Mouse (Mus musculus): ENCODE data around the gene Fbxo46.

Gene Fbxo46

GRCm38 (mm10) chr7:19165656-19166423, 46.2 kb downstream of the Fbxo46 start, which contains the start of gene Gipr:
Gene Gipr (minus strand): TSS chr7:19166127.
- DNase-seq (ENCODE audit: low spot score in 2 of 2), result no peak

- no peak for DNase-seq (ENCODE audit: low spot score in 2 of 2)
Measured at GRCm38 (mm10) chr7:19166990-19167389, 47.3 kb downstream of the Fbxo46 start.

GRCm38 (mm10) chr7:19169506-19169905, 49.8 kb downstream of the Fbxo46 start:
- no peak for DNase-seq (ENCODE audit: low spot score in 2 of 2)

- DNase-seq (ENCODE audit: low spot score in 2 of 2), result no peak
Measured at GRCm38 (mm10) chr7:19170142-19170541, 50.5 kb downstream of the Fbxo46 start.

GRCm38 (mm10) chr7:19171831-19172230, 52.2 kb downstream of the Fbxo46 start:
- DNase-seq (ENCODE audit: low spot score in 2 of 2), result no peak

- peak; percentile 54 to 75 for DNase-seq (ENCODE audit: low spot score in 2 of 2)
Measured at GRCm38 (mm10) chr7:19172874-19173273, 53.2 kb downstream of the Fbxo46 start.

GRCm38 (mm10) chr7:19175708-19176515, 56.3 kb downstream of the Fbxo46 start, which contains the start of gene Eml2:
Gene Eml2 (plus strand): TSS chr7:19176421.
- DNase-seq (ENCODE audit: low spot score in 2 of 2), result no peak

- DNase-seq (ENCODE audit: low spot score in 2 of 2), result no peak
Measured at GRCm38 (mm10) chr7:19176516-19176947, 56.9 kb downstream of the Fbxo46 start.

- no peak for DNase-seq (ENCODE audit: low spot score in 2 of 2)
Measured at GRCm38 (mm10) chr7:19177216-19177615, 57.6 kb downstream of the Fbxo46 start.

GRCm38 (mm10) chr7:19178035-19178434, 58.4 kb downstream of the Fbxo46 start:
- DNase-seq (ENCODE audit: low spot score in 2 of 2), result no peak

GRCm38 (mm10) chr7:19178443-19179092, 58.9 kb downstream of the Fbxo46 start:
- peak; percentile 59 to 75 for DNase-seq (ENCODE audit: low spot score in 2 of 2)

- peak in 1 of 2 experiments; percentile 52 for DNase-seq (ENCODE audit: low spot score in 2 of 2)
Measured at GRCm38 (mm10) chr7:19179173-19179572, 59.5 kb downstream of the Fbxo46 start.

- DNase-seq (ENCODE audit: low spot score in 2 of 2), result no peak
Measured at GRCm38 (mm10) chr7:19179936-19180335, 60.3 kb downstream of the Fbxo46 start.

- DNase-seq (ENCODE audit: low spot score in 2 of 2), result no peak
Measured at GRCm38 (mm10) chr7:19180862-19181429, 61.3 kb downstream of the Fbxo46 start.

GRCm38 (mm10) chr7:19184250-19184649, 64.6 kb downstream of the Fbxo46 start:
- no peak for DNase-seq (ENCODE audit: low spot score in 2 of 2)

GRCm38 (mm10) chr7:19184758-19185157, 65.1 kb downstream of the Fbxo46 start:
- no peak for DNase-seq (ENCODE audit: low spot score in 2 of 2)

All from spleen, postnatal 14 days (tissue).